Mouse (Mus musculus): ENCODE results near the gene Fzd10. TPM values are rescaled to one million over a fixed set of nuclear protein-coding genes. Genes with fewer than 3 reads are reported as not detected.

The Fzd10 gene
- total and polyA plus RNA-seq, 3 experiments = not detected

- no peaks in the 10 kb centered on the region for H3K27me3 ChIP-seq (ENCODE audit: control insufficient read depth in 1 of 2, insufficient read depth in 2 of 2, low read length in 2 of 2)
- no peaks in the 10 kb centered on the region for H3K9me3 ChIP-seq (replicated peaks; ENCODE audit: insufficient read depth, low read length)
- no peak overlapping the region for H3K9ac ChIP-seq (ENCODE audit: control insufficient read depth, low read depth, low read length, poor library complexity, severe bottlenecking)
- no peaks in the 10 kb centered on the region for H3K79me2 ChIP-seq (ENCODE audit: control insufficient read depth, insufficient read depth, low read length, poor library complexity)
- no peaks in the 10 kb centered on the region for H3K4me1 ChIP-seq (ENCODE audit: control insufficient read depth in 1 of 2, insufficient read depth in 2 of 2, low read length in 2 of 2)
- DNase-seq (ENCODE audit: low read depth, low spot score) = no peak
- H3K4me3 ChIP-seq (ENCODE audit: control insufficient read depth in 1 of 2, insufficient read depth in 1 of 2, low read depth in 2 of 2, low read length in 2 of 2) = no peak overlapping the region
- TF ChIP-seq KAT2A (conservative IDR thresholded peaks at IDR 0.05; ENCODE audit: low read depth, low read length) (no peak), BHLHE40 (IDR thresholded peaks at IDR 0.05; ENCODE audit: borderline replicate concordance, low read depth, low read length) (no peak), POLR2A (IDR thresholded peaks at IDR 0.05; ENCODE audit: control insufficient read depth in 1 of 2, insufficient read depth in 1 of 2, low read depth in 1 of 2, low read length in 2 of 2, poor library complexity in 1 of 2) (no peak), MYC (IDR thresholded peaks at IDR 0.05; ENCODE audit: low read depth, low read length) (no peak), GATA1 (IDR thresholded peaks at IDR 0.05; ENCODE audit: low read depth, low read length) (no peak), NELFE (IDR thresholded peaks at IDR 0.05; ENCODE audit: low read depth, low read length) (no peak), RAD21 (IDR thresholded peaks at IDR 0.05; ENCODE audit: low read depth, low read length) (no peak), CHD1 (IDR thresholded peaks at IDR 0.05; ENCODE audit: low read depth, low read length) (no peak), ELF1 (IDR thresholded peaks at IDR 0.05; ENCODE audit: low read depth, low read length) (no peak), SIN3A (IDR thresholded peaks at IDR 0.05; ENCODE audit: low read length) (no peak), E2F4 (IDR thresholded peaks at IDR 0.05; ENCODE audit: borderline replicate concordance, low read depth, low read length) (no peak), USF1 (IDR thresholded peaks at IDR 0.05; ENCODE audit: low read depth, low read length) (no peak), GABPA (IDR thresholded peaks at IDR 0.05; ENCODE audit: low read depth, low read length) (no peak), HCFC1 (IDR thresholded peaks at IDR 0.05; ENCODE audit: low read depth, low read length) (no peak), CTCF (IDR thresholded peaks at IDR 0.05 in 2 of 3, conservative IDR thresholded peaks at IDR 0.05 in 1 of 3; ENCODE audit: control insufficient read depth in 1 of 3, insufficient read depth in 1 of 3, low read depth in 2 of 3, low read length in 3 of 3, poor library complexity in 1 of 3, severe bottlenecking in 1 of 3) (no peak), TCF12 (IDR thresholded peaks at IDR 0.05; ENCODE audit: low read depth, low read length) (no peak), POLR2AphosphoS5 (IDR thresholded peaks at IDR 0.05; ENCODE audit: borderline replicate concordance, low read depth, low read length) (no peak), MAX (IDR thresholded peaks at IDR 0.05; ENCODE audit: low read length) (no peak), TBP (IDR thresholded peaks at IDR 0.05; ENCODE audit: low read depth, low read length) (no peak)
- no peak overlapping the region for H3K27ac ChIP-seq (ENCODE audit: control insufficient read depth, low read depth, low read length)
- no peaks in the 10 kb centered on the region for H3K36me3 ChIP-seq (ENCODE audit: control insufficient read depth in 1 of 2, insufficient read depth in 2 of 2, low read length in 2 of 2)
Measured at GRCm38 (mm10) chr5:128567313-128567712, 33.3 kb upstream of the Fzd10 start.

GRCm38 (mm10) chr5:128568970-128569369 lies 31.7 kb upstream of the Fzd10 start:
- no peaks in the 10 kb centered on the region for H3K36me3 ChIP-seq (ENCODE audit: control insufficient read depth in 1 of 2, insufficient read depth in 2 of 2, low read length in 2 of 2)
- H3K4me3 ChIP-seq (ENCODE audit: control insufficient read depth in 1 of 2, insufficient read depth in 1 of 2, low read depth in 2 of 2, low read length in 2 of 2) = no peak overlapping the region
- TF ChIP-seq POLR2AphosphoS2 (IDR thresholded peaks at IDR 0.05; ENCODE audit: low read length) (no peak), E2F4 (IDR thresholded peaks at IDR 0.05; ENCODE audit: borderline replicate concordance, low read depth, low read length) (no peak), BHLHE40 (IDR thresholded peaks at IDR 0.05; ENCODE audit: borderline replicate concordance, low read depth, low read length) (no peak), MYB (IDR thresholded peaks at IDR 0.05; ENCODE audit: low read depth, low read length) (no peak), JUND (IDR thresholded peaks at IDR 0.05; ENCODE audit: low read depth, low read length) (no peak), CHD2 (IDR thresholded peaks at IDR 0.05; ENCODE audit: low read length) (no peak), MEF2A (IDR thresholded peaks at IDR 0.05; ENCODE audit: extremely low read depth, insufficient replicate concordance, low read depth, low read length, poor library complexity, severe bottlenecking) (no peak), NRF1 (IDR thresholded peaks at IDR 0.05; ENCODE audit: insufficient read depth, low read depth, low read length, poor library complexity, severe bottlenecking) (no peak), GABPA (IDR thresholded peaks at IDR 0.05; ENCODE audit: low read depth, low read length) (no peak), RCOR1 (IDR thresholded peaks at IDR 0.05; ENCODE audit: low read depth, low read length) (no peak), MYC (IDR thresholded peaks at IDR 0.05; ENCODE audit: low read depth, low read length) (no peak), HCFC1 (IDR thresholded peaks at IDR 0.05; ENCODE audit: low read depth, low read length) (no peak), ZMIZ1 (IDR thresholded peaks at IDR 0.05; ENCODE audit: low read depth, low read length) (no peak), SMC3 (IDR thresholded peaks at IDR 0.05; ENCODE audit: low read depth, low read length) (no peak)
- no peaks in the 10 kb centered on the region for H3K9me3 ChIP-seq (replicated peaks; ENCODE audit: insufficient read depth, low read length)
- DNase-seq (ENCODE audit: low read depth, low spot score) = no peak
- H3K27me3 ChIP-seq (ENCODE audit: control insufficient read depth in 1 of 2, insufficient read depth in 2 of 2, low read length in 2 of 2) = no peaks in the 10 kb centered on the region
- no peak overlapping the region for H3K9ac ChIP-seq (ENCODE audit: control insufficient read depth, low read depth, low read length, poor library complexity, severe bottlenecking)
- H3K4me1 ChIP-seq (ENCODE audit: control insufficient read depth in 1 of 2, insufficient read depth in 2 of 2, low read length in 2 of 2) = no peaks in the 10 kb centered on the region
- no peaks in the 10 kb centered on the region for H3K79me2 ChIP-seq (ENCODE audit: control insufficient read depth, insufficient read depth, low read length, poor library complexity)
- no peak overlapping the region for H3K27ac ChIP-seq (ENCODE audit: control insufficient read depth, low read depth, low read length)

Measured in MEL (cell line).